Mouse (Mus musculus) C2C12 (cell line): Measurements from ENCODE around the gene A630001G21Rik. TPM values are rescaled to one million over a fixed set of nuclear protein-coding genes. Genes with fewer than 3 reads are reported as not detected.
A peak's percentile ranks its signal among the peaks of the same experiment; 100 is the strongest.

Experiments
- H3K27me3 ChIP-seq: one replicate; pipeline ENCODE4 v1.6.1; 2011; ENCODE audit not compliant: control insufficient read depth, insufficient read depth, insufficient read length
- H3K36me3 ChIP-seq: one replicate; pipeline ENCODE4 v1.6.1; 2011; ENCODE audit not compliant: control insufficient read depth, insufficient read depth
- H3K4me3 ChIP-seq: one replicate; pipeline ENCODE4 v1.5.1; 2011; ENCODE audit warnings: mild to moderate bottlenecking, control low read depth; ENCODE audit not compliant: poor library complexity, insufficient read depth, severe bottlenecking
- H3K79me2 ChIP-seq: one replicate; pipeline ENCODE4 v1.6.1; 2011; ENCODE audit not compliant: control insufficient read depth, insufficient read depth
- H3K79me3 ChIP-seq: one replicate; pipeline ENCODE4 v1.6.1; 2011; ENCODE audit warnings: low read depth, control low read depth
- H3ac ChIP-seq: one replicate; pipeline ENCODE3; 2011; ENCODE audit warnings: low read depth; ENCODE audit not compliant: control insufficient read depth, insufficient read length
- CEBPB ChIP-seq: IDR thresholded peaks from one replicate; pipeline ENCODE4 v1.6.1; 2011; ENCODE audit warnings: low read depth, mild to moderate bottlenecking, control low read depth, moderate library complexity
- CTCF ChIP-seq: IDR thresholded peaks from one replicate; pipeline ENCODE4 v1.5.1; 2011; ENCODE audit not compliant: control insufficient read depth, insufficient read depth, insufficient read length
- FOSL1 ChIP-seq: IDR thresholded peaks from one replicate; pipeline ENCODE4 v1.8.0; 2011; ENCODE audit warnings: mild to moderate bottlenecking, low read length; ENCODE audit not compliant: poor library complexity, insufficient read depth, severe bottlenecking
- MAX ChIP-seq: IDR thresholded peaks from one replicate; pipeline ENCODE4 v1.6.1; 2011; ENCODE audit warnings: mild to moderate bottlenecking, control low read depth
- MYOD1 ChIP-seq: IDR thresholded peaks from one replicate; pipeline ENCODE4 v1.6.1; 2011; ENCODE audit warnings: low read depth; ENCODE audit not compliant: control insufficient read depth, insufficient read length
- MYOG ChIP-seq: IDR thresholded peaks from one replicate; pipeline ENCODE4 v1.6.1; 2011; ENCODE audit not compliant: control insufficient read depth, insufficient read length; ENCODE audit errors: extremely low read depth
- USF1 ChIP-seq: IDR thresholded peaks from one replicate; pipeline ENCODE4 v1.6.1; 2011; ENCODE audit warnings: low read depth, mild to moderate bottlenecking, control low read depth, moderate library complexity
- polyA plus RNA-seq: library from polyadenylated mRNA; unstranded; fragments of >200 nt; fragmentation: generic; extraction: Trizol; gene quantifications from one replicate; pipeline ENCODE4 v1.2.1, GENCODE M21; 2012; ENCODE audit warnings: missing spikeins

The A630001G21Rik gene
- polyA plus RNA-seq, 1 experiment, result 0.08 TPM

GRCm38 (mm10) chr1:85794106-85794771 is 15.8 kb upstream of the A630001G21Rik start:
- no peak for TF ChIP-seq MAX
- no peak for TF ChIP-seq CEBPB
- no peak for TF ChIP-seq MYOD1
- no peak for TF ChIP-seq CTCF
- TF ChIP-seq USF1, result no peak
- TF ChIP-seq MYOG, result no peak
- no peak for TF ChIP-seq FOSL1
- H3K79me2 ChIP-seq, result peaks cover 59% of the 10 kb centered on the region
- H3K36me3 ChIP-seq, result peaks cover 7% of the 10 kb centered on the region
- H3K4me3 ChIP-seq, result peak overlapping the region; percentile 89
- H3ac ChIP-seq, result peak overlapping the region; percentile 100
- peaks cover 10% of the 10 kb centered on the region for H3K27me3 ChIP-seq
- H3K79me3 ChIP-seq, result peaks cover 54% of the 10 kb centered on the region

DNA sequence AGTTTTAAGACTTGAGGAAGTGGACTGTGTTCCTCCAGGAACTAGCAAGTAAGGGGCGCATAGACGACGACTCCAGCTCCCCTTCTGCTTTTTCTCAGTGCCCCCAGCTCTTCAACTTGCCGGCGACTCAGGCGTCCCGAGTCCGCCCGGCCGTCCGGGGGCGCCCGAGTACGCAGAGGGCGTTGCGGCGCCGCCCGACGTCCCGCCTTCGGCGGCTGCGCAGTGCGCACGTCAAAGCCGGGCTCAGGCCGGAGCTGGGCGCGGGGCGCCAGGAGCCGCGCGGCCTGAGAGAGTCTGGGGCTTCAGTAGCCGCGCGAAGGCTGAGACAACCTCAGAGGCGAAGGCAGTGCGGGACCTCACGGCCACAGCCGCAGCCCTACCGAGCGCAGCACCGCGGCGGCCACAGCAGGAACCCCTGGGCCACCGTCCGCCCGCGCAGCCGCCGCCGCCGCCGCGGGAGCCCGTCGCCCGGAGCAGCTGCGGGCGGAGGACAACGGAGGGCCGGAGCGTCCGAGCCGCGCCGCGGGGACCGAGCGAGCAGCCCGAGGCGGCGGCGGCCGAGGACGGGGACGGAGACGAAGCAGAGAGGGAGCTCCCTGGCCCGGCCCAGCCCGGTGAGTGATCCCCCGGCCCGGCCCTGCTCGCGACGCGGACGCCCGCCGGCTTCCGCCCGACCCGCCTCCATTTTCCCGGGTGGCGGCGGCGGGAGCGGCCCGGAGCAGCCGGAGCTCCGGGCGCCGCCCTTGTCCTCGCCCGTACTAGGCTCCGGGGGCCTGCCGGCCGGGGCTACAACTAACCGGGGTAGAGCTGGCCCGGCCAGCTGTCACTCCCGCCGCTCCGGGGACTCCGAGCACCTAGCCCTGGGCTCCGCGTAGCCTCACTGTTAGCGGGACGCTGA is 15.0 kb upstream of the A630001G21Rik start, which contains the start of gene Cab39:
TSS of gene Cab39 (plus strand) at position 234 of the 898 bp plus-strand sequence.
- Histone ChIP-seq H3ac (peak within 1 kb of the TSS; percentile 100), H3K36me3 (peaks cover 7% of the 10 kb centered on the region), H3K4me3 (peak within 1 kb of the TSS; percentile 89), H3K27me3 (peaks cover 10% of the 10 kb centered on the region), H3K79me3 (peaks cover 46% of the 10 kb centered on the region), H3K79me2 (peaks cover 51% of the 10 kb centered on the region)
- TF ChIP-seq CTCF, result peak; percentile 88
- TF ChIP-seq CEBPB, result no peak
- TF ChIP-seq MYOD1, result no peak

- Histone ChIP-seq H3K36me3 (no peaks in the 10 kb centered on the region), H3K4me3 (no peak overlapping the region), H3K27me3 (peaks cover 10% of the 10 kb centered on the region), H3K79me2 (peaks cover 32% of the 10 kb centered on the region), H3K79me3 (peaks cover 27% of the 10 kb centered on the region), H3ac (no peak overlapping the region)
- TF ChIP-seq MYOG (no peak), MAX (no peak), CEBPB (no peak), USF1 (no peak), FOSL1 (no peak), CTCF (no peak), MYOD1 (no peak)
Measured at GRCm38 (mm10) chr1:85791476-85791875, 13.0 kb upstream of the A630001G21Rik start.

DNA sequence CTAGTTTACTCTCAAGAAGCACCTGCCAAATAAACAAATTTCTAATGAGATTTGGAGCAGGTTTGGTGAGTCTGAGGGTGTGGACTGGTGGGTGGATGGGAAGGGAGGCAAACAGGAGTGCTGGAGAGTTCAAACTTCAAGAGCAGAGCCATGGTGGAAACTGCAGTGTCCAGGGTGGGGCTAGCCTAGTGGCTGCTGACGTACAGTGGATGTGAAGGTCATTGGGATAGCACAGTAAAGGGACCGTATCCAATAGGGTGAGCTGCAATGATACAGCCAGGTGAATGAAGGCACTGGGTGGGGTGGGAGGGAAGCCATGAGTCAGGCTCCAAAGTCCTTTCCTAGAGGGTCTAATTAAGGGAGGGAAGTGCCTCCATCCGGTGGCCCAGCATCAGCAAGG is 12.1 kb upstream of the A630001G21Rik start:
- H3K79me2 ChIP-seq, result peaks cover 23% of the 10 kb centered on the region
- no peak overlapping the region for H3K4me3 ChIP-seq

DNA sequence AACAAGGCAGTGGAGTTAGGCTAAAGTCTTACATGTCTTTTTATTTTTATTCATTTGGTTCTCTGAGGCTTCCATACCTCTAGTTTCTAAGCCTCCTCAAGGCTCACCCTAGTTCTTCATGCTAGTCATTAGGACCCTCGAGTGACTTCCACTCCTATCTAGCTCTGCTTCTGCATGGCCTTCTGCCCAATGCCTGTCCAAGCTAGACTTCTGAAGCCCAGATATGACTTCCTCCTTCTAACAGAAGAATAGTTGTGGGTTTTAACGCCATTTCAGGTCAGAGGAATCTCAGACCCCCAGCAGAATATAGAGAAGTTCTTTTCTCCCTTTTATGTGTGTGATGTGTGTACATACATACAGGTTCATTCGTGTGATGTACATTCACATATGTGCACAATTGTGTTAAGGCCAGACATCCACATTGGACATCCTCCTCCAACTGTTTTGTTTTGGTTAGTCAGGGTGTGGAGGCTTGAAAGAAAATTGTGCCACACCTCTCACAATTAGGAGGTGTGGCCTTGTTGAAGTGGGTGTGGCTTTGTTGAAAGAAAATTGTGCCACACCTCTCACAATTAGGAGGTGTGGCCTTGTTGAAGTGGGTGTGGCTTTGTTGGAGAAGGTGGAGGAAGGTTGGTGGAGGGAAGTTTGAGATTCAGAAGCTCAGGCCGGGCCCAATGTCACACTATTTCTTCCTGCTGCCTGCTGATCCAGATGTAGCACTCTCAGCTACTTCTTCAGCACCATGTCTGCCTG is 1.2 kb upstream of the A630001G21Rik start:
- Histone ChIP-seq H3K79me2 (no peaks in the 10 kb centered on the region), H3K79me3 (no peaks in the 10 kb centered on the region), H3K36me3 (no peaks in the 10 kb centered on the region), H3ac (no peak overlapping the region), H3K4me3 (no peak overlapping the region), H3K27me3 (no peaks in the 10 kb centered on the region)
- TF ChIP-seq CTCF (no peak), MYOD1 (no peak), MYOG (no peak), FOSL1 (no peak), CEBPB (no peak), USF1 (no peak), MAX (no peak)

More for the DNA sequence above, 12.1 kb upstream of the A630001G21Rik start:
- H3K36me3 ChIP-seq, result no peaks in the 10 kb centered on the region
- TF ChIP-seq MYOG (no peak), MAX (no peak), MYOD1 (no peak), FOSL1 (no peak), USF1 (no peak), CTCF (no peak), CEBPB (no peak)
- H3K27me3 ChIP-seq, result peaks cover 10% of the 10 kb centered on the region
- no peak overlapping the region for H3ac ChIP-seq
- peaks cover 18% of the 10 kb centered on the region for H3K79me3 ChIP-seq
